Mouse (Mus musculus) brain, embryonic 14.5 days (tissue): ENCODE results near the gene Atrnl1. TPM values are rescaled to one million over a fixed set of nuclear protein-coding genes. Genes with fewer than 3 reads are reported as not detected.

ENCODE experiments used
- DNase-seq: peaks from one replicate; pipeline ENCODE4 v3.0.0-alpha.2; 2011; ENCODE audit warnings: low read depth
- CTCF ChIP-seq: fragments of 200-500 bp; IDR thresholded peaks from 2 replicates; pipeline ENCODE4 v1.5.1; 2012; ENCODE audit warnings: inconsistent platforms, mild to moderate bottlenecking, moderate library complexity, borderline replicate concordance; ENCODE audit not compliant: insufficient read depth, insufficient read length; ENCODE audit errors: extremely low read depth
- POLR2A ChIP-seq: fragments of 200-500 bp; IDR thresholded peaks from 2 replicates; pipeline ENCODE4 v1.6.1; 2012; ENCODE audit warnings: mild to moderate bottlenecking, inconsistent platforms, borderline replicate concordance; ENCODE audit not compliant: poor library complexity, insufficient read depth, insufficient read length, severe bottlenecking; ENCODE audit errors: extremely low read depth
- polyA plus RNA-seq: library from polyadenylated mRNA; depleted of rRNA; stranded (reverse); fragments of >200 nt; gene quantifications from 2 replicates; pipeline ENCODE4 v1.2.3, GENCODE M21; 2012

Atrnl1 gene
- polyA plus RNA-seq, 1 experiment = 31.4 TPM

GRCm38 (mm10) chr19:58051905-58052304, 441.1 kb downstream of the Atrnl1 start:
- DNase-seq = peak; percentile 43
- TF ChIP-seq CTCF = no peak
- no peak for TF ChIP-seq POLR2A

GRCm38 (mm10) chr19:58052444-58053135, 441.8 kb downstream of the Atrnl1 start:
- DNase-seq = no peak
- no peak for TF ChIP-seq POLR2A
- TF ChIP-seq CTCF = no peak

- peak; percentile 85 for DNase-seq
- TF ChIP-seq POLR2A (no peak), CTCF (no peak)
These were observed 448.9 kb downstream of the Atrnl1 start for GRCm38 (mm10) chr19:58059719-58060118.

DNA sequence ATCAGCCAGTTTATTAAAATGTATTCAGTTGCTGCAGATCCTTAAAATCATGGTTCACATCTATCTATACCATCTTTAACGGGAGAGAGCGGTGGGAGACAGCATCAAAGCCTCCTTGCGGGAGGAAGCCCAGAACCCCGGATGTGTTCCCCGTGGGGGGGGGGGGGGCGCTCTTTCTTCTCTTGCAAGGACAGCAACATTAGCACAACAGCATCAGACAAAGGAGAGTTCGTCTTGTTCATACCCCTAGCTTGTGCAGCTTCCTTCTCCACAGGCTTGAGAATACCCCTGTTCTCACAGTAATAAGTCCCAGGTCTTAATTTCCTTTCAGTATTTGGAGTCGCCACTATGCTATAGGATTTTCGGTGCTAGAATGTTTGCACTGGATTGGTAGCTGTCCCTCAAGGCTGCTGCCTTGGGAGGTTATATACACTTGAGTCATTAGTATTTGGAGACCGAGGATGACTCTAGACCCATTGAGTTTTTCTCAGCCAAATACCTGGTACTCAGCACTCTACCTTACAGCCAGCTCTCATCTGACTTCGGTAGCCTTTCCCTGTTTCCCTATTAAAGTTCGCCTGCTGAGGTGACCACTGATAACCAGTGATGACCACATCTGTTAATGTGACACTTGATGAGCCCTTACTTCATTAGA, 449.5 kb downstream of the Atrnl1 start:
- DNase-seq = peak; percentile 59
- TF ChIP-seq CTCF (no peak), POLR2A (no peak)

- no peak for TF ChIP-seq CTCF
- TF ChIP-seq POLR2A = no peak
- DNase-seq = peak; percentile 88
These were observed 450.1 kb downstream of the Atrnl1 start for GRCm38 (mm10) chr19:58060854-58061358.

DNA sequence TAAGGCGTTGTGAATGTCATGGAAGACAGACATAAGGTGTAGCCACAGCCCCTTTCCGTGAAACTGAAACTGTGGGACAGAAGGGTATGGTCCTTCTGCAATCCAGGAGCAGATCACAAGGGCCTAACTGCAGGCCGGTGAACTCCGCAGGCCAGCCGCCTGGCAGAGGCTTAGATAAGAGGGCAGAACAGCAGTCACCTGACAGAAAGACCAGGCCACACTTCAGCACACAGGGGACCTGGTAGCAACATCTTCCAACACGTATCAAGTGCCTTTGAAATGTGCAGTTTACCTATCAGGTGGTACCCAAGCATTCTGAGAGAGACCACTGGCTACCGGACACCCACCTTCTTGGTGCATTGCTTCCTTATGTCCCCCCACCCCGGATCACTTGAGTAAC, 451.1 kb downstream of the Atrnl1 start:
- no peak for DNase-seq
- TF ChIP-seq POLR2A (no peak), CTCF (no peak)

DNA sequence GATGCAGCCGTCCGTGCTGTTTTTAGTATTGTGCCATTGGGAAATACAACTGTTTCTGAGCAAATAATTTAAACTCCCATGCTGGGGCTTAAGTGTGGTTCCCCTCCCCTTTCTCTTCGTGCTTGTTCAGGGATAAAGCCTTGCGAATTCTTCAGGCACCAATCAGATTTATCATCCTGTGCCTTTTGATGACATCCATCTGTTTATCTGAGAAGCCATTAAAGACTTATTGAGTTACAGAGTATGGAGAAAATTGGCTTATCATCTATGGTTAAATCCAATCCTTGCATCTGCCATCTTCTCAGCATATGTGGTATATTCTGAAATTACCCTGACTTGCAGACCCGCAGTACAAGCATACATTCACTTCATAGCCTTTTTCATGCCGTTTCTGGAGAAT, 452.7 kb downstream of the Atrnl1 start:
- peak; percentile 74 for DNase-seq

DNA sequence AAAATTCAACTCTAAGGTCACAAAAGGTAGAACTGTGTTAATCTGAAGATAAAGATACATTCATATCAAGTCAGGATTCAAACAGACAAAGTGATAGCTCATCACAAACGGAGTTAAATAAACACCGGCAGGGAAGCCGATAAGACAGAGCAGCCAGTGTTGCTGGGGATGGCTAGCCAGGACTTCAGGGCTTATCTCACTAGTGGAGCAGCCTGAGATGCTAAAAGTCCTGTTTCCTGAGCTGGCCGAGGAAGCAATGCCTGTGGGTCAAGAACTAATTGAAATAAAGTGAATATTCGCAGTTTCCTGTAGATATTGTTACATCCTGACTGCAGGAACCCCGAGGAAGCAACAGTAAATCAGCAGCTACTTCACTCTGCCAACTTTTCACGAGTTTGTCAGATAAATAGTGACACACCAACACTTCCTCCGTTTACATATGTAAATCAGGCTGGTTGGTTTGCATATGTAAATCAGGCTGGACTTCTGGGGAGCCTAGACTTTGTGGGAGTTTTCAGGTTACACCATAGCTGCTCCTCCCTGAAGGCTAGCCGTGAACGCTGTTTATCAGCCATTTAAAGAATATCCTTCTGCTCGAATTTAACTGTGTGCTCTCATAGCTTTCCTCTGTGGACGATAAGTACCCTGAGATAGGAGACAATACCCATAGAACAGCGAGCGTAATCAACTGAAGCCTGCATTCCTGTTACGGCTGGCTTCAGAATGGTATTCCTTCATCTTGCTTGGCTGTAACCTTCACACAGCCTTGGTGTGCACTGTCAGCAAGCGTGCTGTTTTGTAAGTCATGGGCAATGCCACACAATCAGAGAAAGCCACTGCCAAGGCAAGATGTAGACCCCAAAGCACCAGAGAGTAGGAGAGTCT, 453.5 kb downstream of the Atrnl1 start:
- TF ChIP-seq POLR2A = no peak
- TF ChIP-seq CTCF = no peak
- peak; percentile 55 for DNase-seq

More for the DNA sequence above, 452.7 kb downstream of the Atrnl1 start:
- TF ChIP-seq CTCF (no peak), POLR2A (no peak)

DNA sequence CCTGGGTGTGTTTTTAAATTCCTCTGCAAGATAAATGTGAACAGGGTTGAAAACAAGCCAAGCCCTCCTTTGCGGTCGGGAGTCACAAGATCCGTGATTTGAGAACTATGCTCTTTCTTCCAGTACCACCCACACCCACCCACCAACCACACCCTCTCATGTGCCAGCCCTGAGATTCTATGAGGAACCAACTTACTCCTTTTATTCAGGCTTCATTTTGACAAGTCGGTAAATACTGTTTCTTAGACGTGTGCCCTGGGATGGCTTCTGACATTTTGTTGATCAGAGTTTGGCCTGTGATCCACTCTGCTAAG, 454.1 kb downstream of the Atrnl1 start:
- TF ChIP-seq POLR2A (no peak), CTCF (no peak)
- no peak for DNase-seq

- no peak for DNase-seq
- TF ChIP-seq POLR2A (no peak), CTCF (no peak)
These were observed 454.7 kb downstream of the Atrnl1 start for GRCm38 (mm10) chr19:58065514-58065913.

DNA sequence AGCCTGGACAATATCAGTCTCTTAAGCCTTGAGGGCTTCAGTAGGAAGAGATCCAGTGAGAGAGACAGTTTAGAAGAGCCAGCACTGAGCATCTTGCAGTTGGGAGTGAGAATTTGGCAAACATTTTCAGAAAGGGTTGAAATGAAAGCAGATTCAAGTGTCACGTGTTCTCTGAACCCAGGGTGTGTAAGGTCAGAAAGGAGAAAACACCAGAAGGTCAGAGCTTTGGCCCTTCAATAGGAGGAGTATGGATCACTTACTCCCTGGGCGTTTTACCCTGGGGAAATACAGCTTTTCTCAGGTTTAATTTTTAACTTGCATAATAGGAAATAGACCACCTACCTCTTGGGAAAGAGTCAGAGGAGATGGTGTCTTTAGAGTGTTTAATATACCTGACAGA, 457.3 kb downstream of the Atrnl1 start:
- TF ChIP-seq CTCF (no peak), POLR2A (no peak)
- no peak for DNase-seq
